Mouse (Mus musculus): Measurements from ENCODE around the gene Nepro. TPM values are rescaled to one million over a fixed set of nuclear protein-coding genes. Genes with fewer than 3 reads are reported as not detected.

The Nepro gene
- polyA plus RNA-seq, 1 experiment from 2014 or later = 7.9 TPM

DNA sequence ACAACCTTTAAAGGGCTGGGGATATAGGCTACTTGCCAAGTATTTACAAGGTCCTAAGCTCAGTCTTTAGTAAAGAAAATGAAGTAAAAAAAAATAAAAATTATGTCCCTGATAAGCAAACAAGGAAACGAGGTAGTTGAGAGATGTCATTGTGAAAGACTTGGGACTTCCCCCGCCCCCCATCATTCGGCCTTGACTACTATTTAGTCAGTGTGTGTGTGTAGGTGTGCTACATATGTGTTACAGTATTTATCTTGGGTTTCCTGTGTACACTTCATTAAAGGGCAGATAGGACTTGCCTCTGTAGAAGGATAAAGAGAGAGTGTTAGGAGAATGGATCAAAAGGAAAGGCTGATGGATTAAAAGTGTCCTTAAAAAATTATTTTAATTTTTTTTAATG, 10.0 kb downstream of the Nepro start:
- Histone ChIP-seq H3K4me3 (ENCODE audit: low read depth, low read length) (no peak overlapping the region), H3K27ac (replicated peaks; ENCODE audit: low read depth, low read length) (no peak overlapping the region), H3K4me2 (ENCODE audit: low read depth, low read length) (no peak overlapping the region), H3K4me1 (ENCODE audit: control insufficient read depth, insufficient read depth, low read length) (no peaks in the 10 kb centered on the region), H3K36me3 (ENCODE audit: control insufficient read depth, insufficient read depth, low read length) (peaks cover 99% of the 10 kb centered on the region), H3K27me3 (replicated peaks; ENCODE audit: control insufficient read depth, insufficient read depth, low read length) (no peaks in the 10 kb centered on the region), H3K9ac (ENCODE audit: low read depth, low read length) (no peak overlapping the region), H3K9me3 (ENCODE audit: control insufficient read depth, low read length) (no peaks in the 10 kb centered on the region)
- ATAC-seq (ENCODE audit: low read depth) = no peak
- DNase-seq (ENCODE audit: low spot score) = no peak
- WGBS = 92% methylated on average over 3 of the region's 3 CpGs

GRCm38 (mm10) chr16:44735676-44736075, 11.6 kb downstream of the Nepro start:
- peaks cover 93% of the 10 kb centered on the region for H3K36me3 ChIP-seq (ENCODE audit: control insufficient read depth, insufficient read depth, low read length)
- no peaks in the 10 kb centered on the region for H3K27me3 ChIP-seq (replicated peaks; ENCODE audit: control insufficient read depth, insufficient read depth, low read length)
- no peaks in the 10 kb centered on the region for H3K9me3 ChIP-seq (ENCODE audit: control insufficient read depth, low read length)
- H3K4me2 ChIP-seq (ENCODE audit: low read depth, low read length) = no peak overlapping the region
- no peak for DNase-seq (ENCODE audit: low spot score)
- no peak overlapping the region for H3K4me3 ChIP-seq (ENCODE audit: low read depth, low read length)
- H3K27ac ChIP-seq (replicated peaks; ENCODE audit: low read depth, low read length) = no peak overlapping the region
- no peaks in the 10 kb centered on the region for H3K4me1 ChIP-seq (ENCODE audit: control insufficient read depth, insufficient read depth, low read length)
- no peak for ATAC-seq (ENCODE audit: low read depth)
- 88% methylated on average over 5 of the region's 5 CpGs for WGBS
- no peak overlapping the region for H3K9ac ChIP-seq (ENCODE audit: low read depth, low read length)

- peaks cover 93% of the 10 kb centered on the region for H3K36me3 ChIP-seq (ENCODE audit: control insufficient read depth, insufficient read depth, low read length)
- 84% methylated on average over 4 of the region's 4 CpGs for WGBS
- no peak overlapping the region for H3K4me3 ChIP-seq (ENCODE audit: low read depth, low read length)
- DNase-seq (ENCODE audit: low spot score) (no peak), ATAC-seq (ENCODE audit: low read depth) (no peak)
- H3K9me3 ChIP-seq (ENCODE audit: control insufficient read depth, low read length) = no peaks in the 10 kb centered on the region
- no peak overlapping the region for H3K27ac ChIP-seq (replicated peaks; ENCODE audit: low read depth, low read length)
- no peak overlapping the region for H3K9ac ChIP-seq (ENCODE audit: low read depth, low read length)
- H3K27me3 ChIP-seq (replicated peaks; ENCODE audit: control insufficient read depth, insufficient read depth, low read length) = no peaks in the 10 kb centered on the region
- no peaks in the 10 kb centered on the region for H3K4me1 ChIP-seq (ENCODE audit: control insufficient read depth, insufficient read depth, low read length)
- no peak overlapping the region for H3K4me2 ChIP-seq (ENCODE audit: low read depth, low read length)
Observed at GRCm38 (mm10) chr16:44736118-44736517, 12.0 kb downstream of the Nepro start.

DNA sequence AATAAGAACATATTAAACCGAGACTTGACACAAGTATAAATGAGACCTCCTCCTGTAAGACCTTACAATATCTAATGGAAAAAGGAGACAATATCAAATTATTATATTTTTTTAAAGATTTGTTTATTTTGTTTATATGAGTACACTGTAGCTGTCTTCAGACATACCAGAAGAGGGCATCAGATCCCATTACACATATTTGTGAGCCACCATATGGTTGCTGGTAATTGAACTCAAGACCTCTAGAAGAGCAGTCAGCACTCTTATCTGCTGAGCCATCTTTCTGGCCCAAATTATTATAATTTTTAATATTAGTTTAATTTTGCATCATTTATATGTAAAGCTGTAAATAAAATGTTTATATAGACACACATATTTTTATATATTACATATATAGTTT, 18.7 kb downstream of the Nepro start:
- no peak overlapping the region for H3K9ac ChIP-seq (ENCODE audit: low read depth, low read length)
- ATAC-seq (ENCODE audit: low read depth) (no peak), DNase-seq (ENCODE audit: low spot score) (no peak)
- peaks cover 8% of the 10 kb centered on the region for H3K4me1 ChIP-seq (ENCODE audit: control insufficient read depth, insufficient read depth, low read length)
- H3K36me3 ChIP-seq (ENCODE audit: control insufficient read depth, insufficient read depth, low read length) = peaks cover 40% of the 10 kb centered on the region
- 99% methylated on average over 1 of the region's 1 CpGs for WGBS
- H3K27ac ChIP-seq (replicated peaks; ENCODE audit: low read depth, low read length) = no peak overlapping the region
- no peaks in the 10 kb centered on the region for H3K27me3 ChIP-seq (replicated peaks; ENCODE audit: control insufficient read depth, insufficient read depth, low read length)
- H3K9me3 ChIP-seq (ENCODE audit: control insufficient read depth, low read length) = no peaks in the 10 kb centered on the region
- H3K4me3 ChIP-seq (ENCODE audit: low read depth, low read length) = no peak overlapping the region
- H3K4me2 ChIP-seq (ENCODE audit: low read depth, low read length) = no peak overlapping the region

DNA sequence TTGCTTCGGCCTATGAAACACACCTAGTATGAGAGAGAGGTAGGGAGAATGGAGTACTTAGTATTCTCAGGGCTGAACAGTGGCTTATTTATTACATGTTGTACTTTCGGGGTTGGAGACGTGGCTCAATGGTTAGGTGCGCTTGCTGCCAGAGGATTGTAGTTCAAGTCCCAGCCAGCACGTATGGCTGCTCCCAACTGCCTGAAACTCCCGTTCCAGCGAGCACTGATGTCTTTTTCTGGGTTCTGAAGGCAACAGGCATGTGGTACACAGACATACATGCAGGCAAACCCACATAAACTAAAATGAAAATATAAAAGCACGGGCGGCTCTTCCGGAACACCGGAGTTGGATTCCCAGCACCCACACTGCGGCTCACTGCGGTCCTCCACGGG, 21.4 kb downstream of the Nepro start:
- peak overlapping the region; percentile 74 for H3K4me3 ChIP-seq (ENCODE audit: low read depth, low read length)
- ATAC-seq (ENCODE audit: low read depth) = no peak
- H3K27ac ChIP-seq (replicated peaks; ENCODE audit: low read depth, low read length) = peak overlapping the region; percentile 95
- H3K9ac ChIP-seq (ENCODE audit: low read depth, low read length) = peak overlapping the region; percentile 86
- peak; percentile 16 for DNase-seq (ENCODE audit: low spot score)
- no peaks in the 10 kb centered on the region for H3K9me3 ChIP-seq (ENCODE audit: control insufficient read depth, low read length)
- peak overlapping the region; percentile 83 for H3K4me2 ChIP-seq (ENCODE audit: low read depth, low read length)
- peaks cover 8% of the 10 kb centered on the region for H3K4me1 ChIP-seq (ENCODE audit: control insufficient read depth, insufficient read depth, low read length)
- peaks cover 18% of the 10 kb centered on the region for H3K36me3 ChIP-seq (ENCODE audit: control insufficient read depth, insufficient read depth, low read length)
- no peaks in the 10 kb centered on the region for H3K27me3 ChIP-seq (replicated peaks; ENCODE audit: control insufficient read depth, insufficient read depth, low read length)
- 5% methylated on average over 14 of the region's 14 CpGs for WGBS

DNA sequence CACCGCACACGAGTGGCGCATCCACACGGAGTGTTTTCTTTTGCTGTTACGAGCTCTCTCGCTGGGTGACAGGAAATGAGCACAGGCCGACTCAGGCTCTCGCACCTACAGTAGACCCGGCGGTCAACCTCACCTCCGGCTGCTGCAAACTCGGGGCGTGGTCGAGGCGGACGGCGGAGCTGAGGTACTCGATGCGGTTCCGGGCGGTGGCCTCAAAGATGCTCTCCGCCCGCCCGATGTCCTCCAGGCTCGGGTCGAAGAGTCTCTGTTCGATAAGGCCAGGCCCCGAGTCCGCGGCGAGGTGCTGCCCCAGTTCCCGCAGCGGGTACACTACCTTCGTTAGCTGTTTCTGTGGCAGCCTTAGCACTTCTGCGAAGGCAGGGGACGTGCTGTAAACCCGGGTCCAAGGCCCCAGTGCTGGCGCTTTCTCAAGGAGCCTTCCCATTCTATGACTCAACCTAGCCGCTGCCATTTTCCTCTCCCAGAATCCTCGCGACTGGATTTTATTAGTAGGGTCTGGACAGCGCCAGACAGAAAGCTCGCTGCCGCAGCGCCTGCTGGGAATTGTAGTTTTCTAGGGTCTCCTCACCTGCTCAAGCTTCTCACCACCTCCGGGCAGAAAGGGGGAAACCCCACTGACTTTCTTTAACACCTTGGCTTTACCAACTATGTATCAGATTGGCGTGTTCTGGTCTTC, 21.9 kb downstream of the Nepro start, which contains the start of gene Gtpbp8:
Gene Gtpbp8 (minus strand): TSS at position 498 of the 697 bp plus-strand sequence.
- DNase-seq (ENCODE audit: low spot score) = peak; percentile 95
- peak within 1 kb of the TSS; percentile 74 for H3K4me3 ChIP-seq (ENCODE audit: low read depth, low read length)
- peak within 1 kb of the TSS; percentile 86 for H3K9ac ChIP-seq (ENCODE audit: low read depth, low read length)
- H3K4me2 ChIP-seq (ENCODE audit: low read depth, low read length) = peak within 1 kb of the TSS; percentile 83
- under 1% methylated on average over 45 of the region's 47 CpGs for WGBS
- H3K9me3 ChIP-seq (ENCODE audit: control insufficient read depth, low read length) = no peaks in the 10 kb centered on the region
- H3K36me3 ChIP-seq (ENCODE audit: control insufficient read depth, insufficient read depth, low read length) = peaks cover 13% of the 10 kb centered on the region
- peaks cover 8% of the 10 kb centered on the region for H3K4me1 ChIP-seq (ENCODE audit: control insufficient read depth, insufficient read depth, low read length)
- peak; percentile 97 for ATAC-seq (ENCODE audit: low read depth)
- H3K27ac ChIP-seq (replicated peaks; ENCODE audit: low read depth, low read length) = peak within 1 kb of the TSS; percentile 95
- no peaks in the 10 kb centered on the region for H3K27me3 ChIP-seq (replicated peaks; ENCODE audit: control insufficient read depth, insufficient read depth, low read length)

GRCm38 (mm10) chr16:44748007-44748406, 23.9 kb downstream of the Nepro start:
- no peaks in the 10 kb centered on the region for H3K27me3 ChIP-seq (replicated peaks; ENCODE audit: control insufficient read depth, insufficient read depth, low read length)
- DNase-seq (ENCODE audit: low spot score) = no peak
- WGBS = 49% methylated on average over 3 of the region's 3 CpGs
- H3K9me3 ChIP-seq (ENCODE audit: control insufficient read depth, low read length) = no peaks in the 10 kb centered on the region
- no peak for ATAC-seq (ENCODE audit: low read depth)
- no peaks in the 10 kb centered on the region for H3K36me3 ChIP-seq (ENCODE audit: control insufficient read depth, insufficient read depth, low read length)
- H3K4me3 ChIP-seq (ENCODE audit: low read depth, low read length) = no peak overlapping the region
- no peak overlapping the region for H3K9ac ChIP-seq (ENCODE audit: low read depth, low read length)
- peaks cover 8% of the 10 kb centered on the region for H3K4me1 ChIP-seq (ENCODE audit: control insufficient read depth, insufficient read depth, low read length)
- no peak overlapping the region for H3K4me2 ChIP-seq (ENCODE audit: low read depth, low read length)
- no peak overlapping the region for H3K27ac ChIP-seq (replicated peaks; ENCODE audit: low read depth, low read length)

DNA sequence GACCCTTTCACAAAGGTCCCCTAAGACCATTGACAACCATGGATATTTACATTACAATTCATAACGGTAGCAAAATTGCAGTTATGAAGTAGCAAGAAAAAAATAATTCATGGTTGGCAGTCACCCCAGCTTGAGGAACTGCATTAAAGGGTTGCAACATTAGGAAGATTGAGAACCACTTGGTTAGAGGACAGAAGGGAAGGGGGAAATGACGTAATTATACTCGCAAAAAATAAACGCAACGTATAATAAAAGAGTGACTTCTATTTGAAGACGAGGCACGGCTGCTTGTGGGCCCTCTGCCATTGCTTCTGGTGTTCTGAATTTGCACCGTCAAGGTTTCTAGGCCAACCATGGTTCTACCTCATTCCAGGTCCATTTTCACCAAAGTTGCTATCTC, 33.6 kb downstream of the Nepro start:
- Histone ChIP-seq H3K4me2 (ENCODE audit: low read depth, low read length) (no peak overlapping the region), H3K9me3 (ENCODE audit: control insufficient read depth, low read length) (no peaks in the 10 kb centered on the region), H3K36me3 (ENCODE audit: control insufficient read depth, insufficient read depth, low read length) (no peaks in the 10 kb centered on the region), H3K4me1 (ENCODE audit: control insufficient read depth, insufficient read depth, low read length) (no peaks in the 10 kb centered on the region), H3K27ac (replicated peaks; ENCODE audit: low read depth, low read length) (no peak overlapping the region), H3K27me3 (replicated peaks; ENCODE audit: control insufficient read depth, insufficient read depth, low read length) (no peaks in the 10 kb centered on the region), H3K4me3 (ENCODE audit: low read depth, low read length) (no peak overlapping the region), H3K9ac (ENCODE audit: low read depth, low read length) (no peak overlapping the region)
- ATAC-seq (ENCODE audit: low read depth) = no peak
- 85% methylated on average over 8 of the region's 8 CpGs for WGBS
- no peak for DNase-seq (ENCODE audit: low spot score)

DNA sequence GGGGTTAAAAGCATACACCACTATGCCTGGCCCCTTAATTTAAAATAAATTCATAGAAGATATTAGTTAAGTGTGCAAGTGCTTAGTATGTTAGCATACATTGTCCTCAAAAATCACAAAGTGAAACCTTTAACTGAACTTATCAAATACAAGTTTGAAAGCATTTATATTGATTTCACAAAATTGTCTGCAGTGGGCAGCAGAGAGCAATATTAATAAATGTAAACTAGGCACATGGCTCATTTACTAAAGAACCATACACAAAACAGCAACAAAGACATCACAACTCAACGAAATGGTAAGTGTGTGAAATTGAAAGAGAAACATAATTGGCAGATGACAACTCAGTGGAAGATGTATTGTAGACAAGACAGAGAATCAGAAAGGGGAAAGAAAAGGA, 37.7 kb downstream of the Nepro start:
- no peak overlapping the region for H3K27ac ChIP-seq (replicated peaks; ENCODE audit: low read depth, low read length)
- H3K4me3 ChIP-seq (ENCODE audit: low read depth, low read length) = no peak overlapping the region
- ATAC-seq (ENCODE audit: low read depth) = no peak
- H3K9me3 ChIP-seq (ENCODE audit: control insufficient read depth, low read length) = no peaks in the 10 kb centered on the region
- H3K9ac ChIP-seq (ENCODE audit: low read depth, low read length) = no peak overlapping the region
- H3K27me3 ChIP-seq (replicated peaks; ENCODE audit: control insufficient read depth, insufficient read depth, low read length) = no peaks in the 10 kb centered on the region
- H3K4me1 ChIP-seq (ENCODE audit: control insufficient read depth, insufficient read depth, low read length) = no peaks in the 10 kb centered on the region
- DNase-seq (ENCODE audit: low spot score) = no peak
- no peak overlapping the region for H3K4me2 ChIP-seq (ENCODE audit: low read depth, low read length)
- 58% methylated on average over 1 of the region's 1 CpGs for WGBS
- no peaks in the 10 kb centered on the region for H3K36me3 ChIP-seq (ENCODE audit: control insufficient read depth, insufficient read depth, low read length)

All from embryonic facial prominence, embryonic 14.5 days (tissue).